Mouse (Mus musculus) layer of hippocampus, postnatal 25 days (tissue): ENCODE measurements around the gene Rora. TPM values are rescaled to one million over a fixed set of nuclear protein-coding genes. Genes with fewer than 3 reads are reported as not detected.

Experiments used
- DNase-seq, 2 experiments: peaks; one replicate each; pipeline ENCODE4 v3.0.0; 2022; ENCODE audit warnings: mixed read lengths in 2 of 2, low spot score in 1 of 2; ENCODE audit errors: extremely low spot score in 1 of 2
- total RNA-seq, 2 experiments: library from RNA; stranded (reverse); gene quantifications; 2 replicates each; pipeline ENCODE4 v1.2.3; 2021

Rora gene
- total RNA-seq, 2 experiments from 2014 or later = 27.4 to 27.6 TPM

GRCm38 (mm10) chr9:69116740-69117139 is 463.2 kb downstream of the Rora start:
- no peak for DNase-seq

- DNase-seq = no peak
These were observed 467.6 kb downstream of the Rora start for GRCm38 (mm10) chr9:69121117-69121740.

GRCm38 (mm10) chr9:69125011-69125786 is 471.6 kb downstream of the Rora start:
- peak; percentile 29 to 44 for DNase-seq

GRCm38 (mm10) chr9:69125787-69126161 is 472.2 kb downstream of the Rora start:
- DNase-seq = no peak

GRCm38 (mm10) chr9:69126595-69126994 is 473.0 kb downstream of the Rora start:
- no peak for DNase-seq

- DNase-seq = no peak
These were observed 474.7 kb downstream of the Rora start for GRCm38 (mm10) chr9:69128335-69128734.

GRCm38 (mm10) chr9:69132995-69133394 is 479.4 kb downstream of the Rora start:
- DNase-seq = no peak

GRCm38 (mm10) chr9:69133696-69134095 is 480.1 kb downstream of the Rora start:
- no peak for DNase-seq

GRCm38 (mm10) chr9:69134604-69135003 is 481.0 kb downstream of the Rora start:
- DNase-seq = no peak

GRCm38 (mm10) chr9:69136821-69137220 is 483.2 kb downstream of the Rora start:
- DNase-seq = no peak

GRCm38 (mm10) chr9:69137398-69137797 is 483.8 kb downstream of the Rora start:
- no peak for DNase-seq

GRCm38 (mm10) chr9:69140144-69140543 is 486.6 kb downstream of the Rora start:
- DNase-seq = no peak

- no peak for DNase-seq
These were observed 488.3 kb downstream of the Rora start for GRCm38 (mm10) chr9:69141859-69142258.

- DNase-seq = no peak
These were observed 493.4 kb downstream of the Rora start for GRCm38 (mm10) chr9:69146937-69147336.

- no peak for DNase-seq
These were observed 496.6 kb downstream of the Rora start for GRCm38 (mm10) chr9:69150224-69150623.

- DNase-seq = no peak
These were observed 501.1 kb downstream of the Rora start for GRCm38 (mm10) chr9:69154684-69155083.

- no peak for DNase-seq
These were observed 502.4 kb downstream of the Rora start for GRCm38 (mm10) chr9:69155836-69156595.

- no peak for DNase-seq
These were observed 507.2 kb downstream of the Rora start for GRCm38 (mm10) chr9:69160818-69161217.

- no peak for DNase-seq
These were observed 511.1 kb downstream of the Rora start for GRCm38 (mm10) chr9:69164653-69165052.

- no peak for DNase-seq
These were observed 511.7 kb downstream of the Rora start for GRCm38 (mm10) chr9:69165096-69165836.

- DNase-seq = no peak
These were observed 520.5 kb downstream of the Rora start for GRCm38 (mm10) chr9:69174061-69174460.
